8 mouse cellular contexts compared by ENCODE assay signal in genomic region chr9:59035342-59036158, GRCm38 (mm10). TPM values are rescaled to one million over a fixed set of nuclear protein-coding genes. Genes with fewer than 3 reads are reported as not detected.
DNase-seq lines count a peak whose midpoint lies in the region; ATAC-seq and TF ChIP-seq lines count a peak whose summit lies in the region.

No protein-coding gene starts in this region.

- under 1% methylated on average over 60 of the region's 63 CpGs for WGBS in forebrain, embryonic 12.5 days
- under 1% methylated on average over 63 of the region's 63 CpGs for WGBS in heart, postnatal 0 days
- under 1% methylated on average over 57 of the region's 63 CpGs for WGBS in lung, embryonic 14.5 days

- H3K4me3 ChIP-seq in ES-Bruce4 (ENCODE audit: low read depth, low read length) = peak overlapping the region; percentile 75
- peak overlapping the region; percentile 98 for H3K4me3 ChIP-seq in forebrain, embryonic 12.5 days (replicated peaks)
- peak overlapping the region; percentile 99 for H3K4me3 ChIP-seq in heart, postnatal 0 days (ENCODE audit: low read depth, low read length)
- H3K4me3 ChIP-seq in lung, embryonic 14.5 days (ENCODE audit: low read depth, low read length) = peak overlapping the region; percentile 92

- TF ChIP-seq POLR2A in ES-Bruce4 (IDR thresholded peaks at IDR 0.05; ENCODE audit: insufficient read depth, low read length) = no peak

- TF ChIP-seq CTCF in ES-Bruce4 (IDR thresholded peaks at IDR 0.05; ENCODE audit: low read depth, low read length) = no peak
- TF ChIP-seq CTCF in heart, postnatal 0 days (IDR thresholded peaks at IDR 0.05; ENCODE audit: low read depth) = peak; percentile 40
- peak; percentile 27; the same call in 1 of the 2 replicates for TF ChIP-seq CTCF in lung, embryonic 14.5 days (IDR thresholded peaks at IDR 0.05; ENCODE audit: low read depth)

- H3K4me2 ChIP-seq in forebrain, embryonic 12.5 days = peak overlapping the region; percentile 77
- peak overlapping the region; percentile 67 for H3K4me2 ChIP-seq in heart, postnatal 0 days (ENCODE audit: low read depth, low read length)
- H3K4me2 ChIP-seq in lung, embryonic 14.5 days = peak overlapping the region; percentile 71

- H3K27me3 ChIP-seq in ES-Bruce4 (ENCODE audit: control insufficient read depth, insufficient read depth, low read length, poor library complexity, severe bottlenecking) = no peaks in the 10 kb centered on the region
- H3K27me3 ChIP-seq in forebrain, embryonic 12.5 days = peaks cover 10% of the 10 kb centered on the region; the same call in 1 of the 2 replicates
- no peaks in the 10 kb centered on the region for H3K27me3 ChIP-seq in heart, postnatal 0 days (ENCODE audit: control insufficient read depth, insufficient read depth, low read length)
- no peaks in the 10 kb centered on the region for H3K27me3 ChIP-seq in lung, embryonic 14.5 days (ENCODE audit: insufficient read depth, low read length)

- H3K4me1 ChIP-seq in ES-Bruce4 (ENCODE audit: control insufficient read depth, insufficient read depth, low read length) = peaks cover 2% of the 10 kb centered on the region
- H3K4me1 ChIP-seq in forebrain, embryonic 12.5 days = peaks cover 27% of the 10 kb centered on the region
- H3K4me1 ChIP-seq in heart, postnatal 0 days (ENCODE audit: control insufficient read depth, insufficient read depth) = peaks cover 18% of the 10 kb centered on the region
- 0 out of 2 replicates have a peak, but pooled peaks cover 8% of the 10 kb centered on the region for H3K4me1 ChIP-seq in lung, embryonic 14.5 days (ENCODE audit: insufficient read depth)

- DNase-seq in brain, adult 2 months (ENCODE audit: low read depth, low spot score) = peak; percentile 69
- DNase-seq in heart, postnatal 0 days (ENCODE audit: low spot score) = peak; percentile 45
- peak; percentile 59 to 68 for DNase-seq in layer of hippocampus, postnatal 10 days (ENCODE audit: low spot score in 2 of 2)
- peak; percentile 78 for DNase-seq in lung, embryonic 14.5 days
- DNase-seq in retina, embryonic 14.5 days (ENCODE audit: low spot score) = peak; percentile 74

- ATAC-seq in forebrain, embryonic 12.5 days (ENCODE audit: low FRiP score) = peak; percentile 30
- peak; percentile 40 for ATAC-seq in heart, postnatal 0 days (ENCODE audit: insufficient read depth, low read depth)
- peak; percentile 13; the same call in 1 of the 2 replicates for ATAC-seq in lung, embryonic 14.5 days (ENCODE audit: insufficient read depth)
- ATAC-seq in inflammation-experienced regulatory T-cells, adult 6 months = no peak

- peak overlapping the region; percentile 30; the same call in 1 of the 2 replicates for H3K27ac ChIP-seq in ES-Bruce4 (ENCODE audit: insufficient read depth, low read length)
- peak overlapping the region; percentile 100 for H3K27ac ChIP-seq in forebrain, embryonic 12.5 days
- peak overlapping the region; percentile 99 for H3K27ac ChIP-seq in heart, postnatal 0 days (ENCODE audit: low read depth)
- H3K27ac ChIP-seq in lung, embryonic 14.5 days (ENCODE audit: low read depth) = peak overlapping the region; percentile 100

- no peak for TF ChIP-seq EP300 in ES-Bruce4 (IDR thresholded peaks at IDR 0.05; ENCODE audit: insufficient read depth, low read depth, low read length)
- no peak for TF ChIP-seq EP300 in heart, postnatal 0 days (IDR thresholded peaks at IDR 0.05; ENCODE audit: low read depth)

- H3K9me3 ChIP-seq in ES-Bruce4 (replicated peaks; ENCODE audit: control insufficient read depth, insufficient read depth, low read length, poor library complexity, severe bottlenecking) = no peaks in the 10 kb centered on the region
- H3K9me3 ChIP-seq in forebrain, embryonic 12.5 days = no peaks in the 10 kb centered on the region
- H3K9me3 ChIP-seq in heart, postnatal 0 days (replicated peaks; ENCODE audit: control insufficient read depth, low read length) = no peaks in the 10 kb centered on the region
- H3K9me3 ChIP-seq in lung, embryonic 14.5 days (ENCODE audit: low read depth, low read length) = no peaks in the 10 kb centered on the region

- peak overlapping the region; percentile 95 for H3K9ac ChIP-seq in ES-Bruce4 (ENCODE audit: low read depth, poor library complexity, severe bottlenecking)
- H3K9ac ChIP-seq in forebrain, embryonic 12.5 days = peak overlapping the region; percentile 94
- H3K9ac ChIP-seq in heart, postnatal 0 days (replicated peaks; ENCODE audit: low read depth, low read length) = peak overlapping the region; percentile 96
- peak overlapping the region; percentile 95 for H3K9ac ChIP-seq in lung, embryonic 14.5 days

- H3K36me3 ChIP-seq in ES-Bruce4 (ENCODE audit: control insufficient read depth, insufficient read depth, low read length, poor library complexity, severe bottlenecking) = no peaks in the 10 kb centered on the region
- no peaks in the 10 kb centered on the region for H3K36me3 ChIP-seq in forebrain, embryonic 12.5 days (replicated peaks)
- H3K36me3 ChIP-seq in heart, postnatal 0 days (replicated peaks; ENCODE audit: control insufficient read depth, insufficient read depth, low read length) = no peaks in the 10 kb centered on the region
- no peaks in the 10 kb centered on the region for H3K36me3 ChIP-seq in lung, embryonic 14.5 days (ENCODE audit: insufficient read depth)

RNA-seq across cellular contexts. Expression of gene Neo1, which starts 0.7 kb away (rescaled TPM):
- polyA plus RNA-seq in ES-Bruce4 (2011; ENCODE audit: insufficient read depth, insufficient read length, low read depth, missing spikeins) = 27.3 and 28.1 TPM in 2 replicates
- polyA plus RNA-seq in forebrain, embryonic 12.5 days (2016; fragmentation: Nextera tagmentation; extraction: Ambion mirVana) = 47.2 and 47.6 TPM in 2 replicates
- total RNA-seq in heart, postnatal 0 days (2014; rRNA removed; ENCODE audit: low replicate concordance) = 62.6 and 79.7 TPM in 2 replicates
- polyA plus RNA-seq in heart, postnatal 0 days (2015; fragmentation: Nextera tagmentation; extraction: Ambion mirVana) = 16.5 and 18.5 TPM in 2 replicates
- 100 to 1,000 TPM; 163 to 169 TPM for total RNA-seq in layer of hippocampus, postnatal 10 days (2021)
- polyA plus RNA-seq in lung, embryonic 14.5 days (2014; fragmentation: Nextera tagmentation; extraction: Ambion mirVana) = 62.3 and 62.8 TPM in 2 replicates
- polyA plus RNA-seq in inflammation-experienced regulatory T-cells, adult 6 months (2017; shearing (Covaris generic)) = under 1 TPM in 1 of 3 experiments, not detected in 2; 0.05 TPM

Comparison
In these comparisons a context has a peak if more than half of its experiments do, and no peak if none do; other contexts are left out.
1. H3K27ac ChIP-seq: peak in every context shown above with its lines; median percentile 100 in forebrain, embryonic 12.5 days; 100 in lung, embryonic 14.5 days; 99 in heart, postnatal 0 days; 30 in ES-Bruce4.
2. RNA of gene Neo1, which starts 0.7 kb away (polyA plus RNA-seq): 62.3 to 62.8 TPM in lung, embryonic 14.5 days, 47.2 to 47.6 TPM in forebrain, embryonic 12.5 days, 27.3 to 28.1 TPM in ES-Bruce4 and 16.5 to 18.5 TPM in heart, postnatal 0 days; 0.05 TPM in inflammation-experienced regulatory T-cells, adult 6 months; every median in the first group is over 10 times any median in the second.
3. Peak in every context shown above with its lines, with median percentiles within 50 percentile points of each other: H3K4me3 ChIP-seq, H3K9ac ChIP-seq, DNase-seq and H3K4me2 ChIP-seq.